Comparison of ENCODE assay signal across 9 mouse cellular contexts in the genomic region with DNA sequence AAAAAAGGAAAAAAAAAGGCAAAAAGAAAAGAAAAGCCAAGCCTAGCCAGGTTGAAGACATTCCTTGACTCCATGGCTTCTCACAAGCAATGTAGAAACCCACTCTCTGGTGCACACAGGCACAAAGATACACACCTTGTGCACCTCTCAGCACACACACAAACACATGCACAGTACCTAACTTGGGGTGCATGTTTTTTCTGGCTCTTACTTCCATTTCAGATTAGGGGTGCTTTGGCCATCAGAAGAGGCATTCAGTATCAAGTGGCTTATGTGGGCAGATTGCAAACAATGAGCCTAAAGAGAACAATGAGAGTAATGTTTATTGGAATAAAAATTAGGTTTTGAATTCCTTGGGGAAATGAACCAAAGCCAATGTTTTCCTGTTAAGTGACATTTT.
DNase-seq lines count a peak whose midpoint lies in the region; ATAC-seq lines count a peak whose summit lies in the region.
"Had no signal": no experiment of that assay in that cellular context is flagged by ENCODE, and none has a peak within 500 bp of the region (broad histone marks: within the 10 kb centered on the region; RNA-seq: fewer than 3 reads in every experiment).

No protein-coding gene starts in this region.

- no peak for ATAC-seq in heart, embryonic 14.5 days (ENCODE audit: insufficient number of reproducible peaks, insufficient read depth, low FRiP score, low read depth)
- ATAC-seq in forebrain, embryonic 15.5 days (replicated peaks) = peak; percentile 21; the same call in 1 of the 2 replicates

- no peaks in the 10 kb centered on the region for H3K9me3 ChIP-seq in heart, embryonic 14.5 days (ENCODE audit: control insufficient read depth, low read length)
- no peaks in the 10 kb centered on the region for H3K9me3 ChIP-seq in forebrain, embryonic 15.5 days
- no peaks in the 10 kb centered on the region for H3K9me3 ChIP-seq in midbrain, embryonic 10.5 days (replicated peaks)

- H3K4me1 ChIP-seq in heart, embryonic 14.5 days (ENCODE audit: control insufficient read depth in 2 of 2, insufficient read depth in 2 of 2, low read length in 2 of 2) = peaks cover 4 to 8% of the 10 kb centered on the region in 2 experiments; a peak in 1 of 4 replicates
- peaks cover 21% of the 10 kb centered on the region for H3K4me1 ChIP-seq in forebrain, embryonic 15.5 days
- H3K4me1 ChIP-seq in midbrain, embryonic 10.5 days = peaks cover 39% of the 10 kb centered on the region

- no peak for DNase-seq in heart, adult 8-10 months (ENCODE audit: low spot score)
- DNase-seq in Muller cell, postnatal 12 days (ENCODE audit: inconsistent ontology term) = peak; percentile 33
- no peak for DNase-seq in midbrain, embryonic 10.5 days (ENCODE audit: low spot score)
- no peak for DNase-seq in ovary, postnatal 14 days (ENCODE audit: low spot score)
- no peak for DNase-seq in adrenal gland, postnatal 25 days
- DNase-seq in gastrocnemius, adult 8-10 months (ENCODE audit: low spot score in 2 of 2) = no peak
- DNase-seq: thymus, adult 18-20 months had no signal

- no peak overlapping the region; a peak in 1 of 4 replicates for H3K4me3 ChIP-seq in heart, embryonic 14.5 days (ENCODE audit: control insufficient read depth in 1 of 2, insufficient read depth in 1 of 2, low read depth in 1 of 2, low read length in 2 of 2)
- H3K4me3 ChIP-seq in forebrain, embryonic 15.5 days = peak overlapping the region; percentile 43
- peak overlapping the region; percentile 59 for H3K4me3 ChIP-seq in midbrain, embryonic 10.5 days

- peak overlapping the region; percentile 74 for H3K4me2 ChIP-seq in heart, embryonic 14.5 days (ENCODE audit: low read length)
- H3K4me2 ChIP-seq in forebrain, embryonic 15.5 days (replicated peaks) = peak overlapping the region; percentile 58

- H3K27ac ChIP-seq in heart, embryonic 14.5 days (replicated peaks in 1 of 2; ENCODE audit: control insufficient read depth in 1 of 2, insufficient read depth in 1 of 2, low read depth in 2 of 2, low read length in 2 of 2) = peak overlapping the region; percentile 56 to 88; a peak in 3 of 4 replicates
- H3K27ac ChIP-seq in forebrain, embryonic 15.5 days (replicated peaks) = peak overlapping the region; percentile 81
- H3K27ac ChIP-seq in midbrain, embryonic 10.5 days (replicated peaks) = peak overlapping the region; percentile 85

- H3K9ac ChIP-seq in heart, embryonic 14.5 days (ENCODE audit: low read length) = no peak overlapping the region; the same call in 1 of the 2 replicates
- no peak overlapping the region; the same call in 1 of the 2 replicates for H3K9ac ChIP-seq in forebrain, embryonic 15.5 days (replicated peaks)

- H3K36me3 ChIP-seq in heart, embryonic 14.5 days (ENCODE audit: control insufficient read depth, insufficient read depth, low read length) = no peaks in the 10 kb centered on the region
- no peaks in the 10 kb centered on the region for H3K36me3 ChIP-seq in forebrain, embryonic 15.5 days
- H3K36me3 ChIP-seq in midbrain, embryonic 10.5 days = no peaks in the 10 kb centered on the region

- no peaks in the 10 kb centered on the region for H3K27me3 ChIP-seq in heart, embryonic 14.5 days (ENCODE audit: control insufficient read depth, insufficient read depth, low read length)
- H3K27me3 ChIP-seq in forebrain, embryonic 15.5 days = no peaks in the 10 kb centered on the region
- H3K27me3 ChIP-seq in midbrain, embryonic 10.5 days (ENCODE audit: low read depth, poor library complexity, severe bottlenecking) = no peaks in the 10 kb centered on the region

Comparison
In these comparisons a context has a peak if more than half of its experiments do, and no peak if none do; other contexts are left out.
1. H3K4me3 ChIP-seq: peak in forebrain, embryonic 15.5 days (single experiment) and midbrain, embryonic 10.5 days (single experiment); none in heart, embryonic 14.5 days (0 of 2).
2. Peak in every context shown above with its lines, with median percentiles within 50 percentile points of each other: H3K27ac ChIP-seq.